Mouse (Mus musculus) liver, postnatal 0 days (tissue): Measurements from ENCODE around the gene Slc25a17.

Experiments
- CTCF ChIP-seq: sonication (generic); IDR thresholded peaks from 2 replicates; pipeline ENCODE4 v1.5.1; 2016; ENCODE audit warnings: antibody characterized with exemption, low read depth
- EP300 ChIP-seq: IDR thresholded peaks from 2 replicates; pipeline ENCODE4 v1.6.1; 2016; ENCODE audit warnings: antibody characterized with exemption, low read depth, mild to moderate bottlenecking

- no peak for TF ChIP-seq CTCF
- TF ChIP-seq EP300, result no peak
Measured at GRCm38 (mm10) chr15:81294897-81295296, 65.7 kb downstream of the Slc25a17 start.
